Mouse (Mus musculus) MEL (cell line): ENCODE measurements at regions not wholly inside any gene's neighbourhood (a gene's known extent, or its start where the extent isn't known, plus 50 kb on each side); places are given as distances from the start of the nearest gene placed in this dataset.

Source experiments
- GATA1 ChIP-seq: IDR thresholded peaks from 2 replicates; pipeline ENCODE4 v1.6.1; 2011; ENCODE audit warnings: low read depth, low read length, improper control_type of control experiment
- TCF12 ChIP-seq: IDR thresholded peaks from 2 replicates; pipeline ENCODE4 v1.6.1; 2014; ENCODE audit warnings: low read depth, mild to moderate bottlenecking, inconsistent platforms, low read length, improper control_type of control experiment, moderate library complexity

GRCm38 (mm10) chr12:110200471-110200870 lies 78.4 kb upstream of the Dio3 start:
- no peak for TF ChIP-seq TCF12
- TF ChIP-seq GATA1: no peak
